Mouse (Mus musculus) heart, embryonic 15.5 days (tissue): ENCODE data around the gene Trim23. TPM values are rescaled to one million over a fixed set of nuclear protein-coding genes. Genes with fewer than 3 reads are reported as not detected.

Experiments
- ATAC-seq: fragments of 200-750 bp; cut with Nextera tagmentation; replicated peaks from 2 replicates; pipeline ENCODE4 v1.8.0; 2017; ENCODE audit warnings: low read depth, moderate TSS enrichment; ENCODE audit not compliant: insufficient number of reproducible peaks, insufficient read depth, low FRiP score
- H3K27ac ChIP-seq: fragments of 300-500 bp; sonication (generic); 2 replicates; pipeline ENCODE4 v1.5.1; 2015; ENCODE audit warnings: mild to moderate bottlenecking, inconsistent platforms
- H3K27me3 ChIP-seq: fragments of 300-500 bp; sonication (generic); 2 replicates; pipeline ENCODE4 v1.6.1; 2015; ENCODE audit warnings: inconsistent platforms
- H3K36me3 ChIP-seq: fragments of 300-500 bp; sonication (generic); 2 replicates; pipeline ENCODE4 v1.6.1; 2015; ENCODE audit warnings: mild to moderate bottlenecking, inconsistent platforms
- H3K4me1 ChIP-seq: fragments of 300-500 bp; sonication (generic); replicated peaks from 2 replicates; pipeline ENCODE4 v1.6.1; 2015; ENCODE audit warnings: inconsistent platforms
- H3K4me2 ChIP-seq: fragments of 300-500 bp; sonication (generic); 2 replicates; pipeline ENCODE4 v1.6.1; 2015; ENCODE audit warnings: inconsistent platforms, mild to moderate bottlenecking, moderate library complexity
- H3K4me3 ChIP-seq: fragments of 300-500 bp; sonication (generic); 2 replicates; pipeline ENCODE4 v1.5.1; 2015; ENCODE audit warnings: mild to moderate bottlenecking, inconsistent platforms
- H3K9ac ChIP-seq: fragments of 300-500 bp; sonication (generic); 2 replicates; pipeline ENCODE4 v1.6.1; 2015; ENCODE audit warnings: mild to moderate bottlenecking, inconsistent platforms
- H3K9me3 ChIP-seq: fragments of 300-500 bp; sonication (generic); replicated peaks from 2 replicates; pipeline ENCODE4 v1.6.1; 2016; ENCODE audit warnings: inconsistent platforms
- WGBS: fragments of 180-500 bp; shearing (Covaris S2); methylation state at CpG from one replicate; pipeline ENCODE4 v1.1.7; 2015; ENCODE audit warnings: mixed read lengths; 5-methylcytosine and 5-hydroxymethylcytosine counted together
- polyA plus RNA-seq: library from polyadenylated mRNA; unstranded; fragments of >200 nt; fragmentation: Nextera tagmentation; extraction: Ambion mirVana; gene quantifications from 2 replicates; pipeline ENCODE4 v1.2.1, GENCODE M21; 2015

Trim23 gene
- polyA plus RNA-seq: 12.9 and 13.6 TPM in 2 replicates

DNA sequence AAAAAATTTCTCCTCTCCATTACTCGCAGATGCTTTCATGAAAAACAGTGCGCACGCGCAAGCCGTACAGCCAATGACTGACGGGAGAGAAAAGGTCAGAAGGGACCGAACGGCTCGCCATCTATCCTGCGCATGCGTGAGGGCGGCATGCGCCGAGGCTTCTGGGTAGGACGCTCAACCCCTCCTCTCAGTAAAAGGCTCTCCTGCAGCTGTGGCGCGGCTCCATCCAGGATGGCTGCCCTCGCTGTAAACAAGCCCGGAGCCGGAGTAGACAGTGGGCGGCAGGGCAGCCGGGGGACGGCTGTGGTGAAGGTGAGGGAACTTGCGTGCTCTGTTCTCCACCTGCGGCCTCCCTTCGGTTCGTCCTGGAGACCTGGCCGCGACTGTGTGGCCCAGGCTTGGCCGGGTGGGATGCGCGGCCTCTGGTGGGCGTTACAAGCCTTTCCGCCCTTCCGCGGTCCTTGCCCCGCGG is at the start of gene Trim23:
TSS of gene Trim23 (plus strand) at position 148 of the 472 bp plus-strand sequence.
- Histone ChIP-seq H3K27me3 (no peaks in the 10 kb centered on the region), H3K4me1 (peaks cover 16% of the 10 kb centered on the region), H3K4me2 (peak within 1 kb of the TSS; percentile 71), H3K9me3 (no peaks in the 10 kb centered on the region), H3K27ac (peak within 1 kb of the TSS; percentile 84), H3K4me3 (peak within 1 kb of the TSS; percentile 97), H3K36me3 (no peaks in the 10 kb centered on the region; the same call in 1 of the 2 replicates), H3K9ac (peak within 1 kb of the TSS; percentile 90)
- ATAC-seq: peak; percentile 99
- under 1% methylated on average over 38 of the region's 38 CpGs for WGBS

GRCm38 (mm10) chr13:104132561-104132960 is 46.0 kb upstream of the Trim23 start:
- no peak overlapping the region for H3K27ac ChIP-seq
- no peak overlapping the region for H3K4me3 ChIP-seq
- 85% methylated on average over 2 of the region's 2 CpGs for WGBS
- ATAC-seq: no peak
- H3K4me2 ChIP-seq: no peak overlapping the region
- no peak overlapping the region for H3K9ac ChIP-seq
- no peaks in the 10 kb centered on the region for H3K9me3 ChIP-seq
- no peaks in the 10 kb centered on the region for H3K36me3 ChIP-seq
- no peaks in the 10 kb centered on the region for H3K4me1 ChIP-seq
- no peaks in the 10 kb centered on the region for H3K27me3 ChIP-seq

- Histone ChIP-seq H3K27ac (no peak overlapping the region), H3K27me3 (no peaks in the 10 kb centered on the region), H3K36me3 (no peaks in the 10 kb centered on the region), H3K9me3 (no peaks in the 10 kb centered on the region), H3K4me1 (no peaks in the 10 kb centered on the region), H3K4me2 (no peak overlapping the region), H3K4me3 (no peak overlapping the region), H3K9ac (no peak overlapping the region)
- WGBS: 80% methylated on average over 4 of the region's 4 CpGs
- ATAC-seq: no peak
These were observed 44.0 kb upstream of the Trim23 start for GRCm38 (mm10) chr13:104134510-104135085.

DNA sequence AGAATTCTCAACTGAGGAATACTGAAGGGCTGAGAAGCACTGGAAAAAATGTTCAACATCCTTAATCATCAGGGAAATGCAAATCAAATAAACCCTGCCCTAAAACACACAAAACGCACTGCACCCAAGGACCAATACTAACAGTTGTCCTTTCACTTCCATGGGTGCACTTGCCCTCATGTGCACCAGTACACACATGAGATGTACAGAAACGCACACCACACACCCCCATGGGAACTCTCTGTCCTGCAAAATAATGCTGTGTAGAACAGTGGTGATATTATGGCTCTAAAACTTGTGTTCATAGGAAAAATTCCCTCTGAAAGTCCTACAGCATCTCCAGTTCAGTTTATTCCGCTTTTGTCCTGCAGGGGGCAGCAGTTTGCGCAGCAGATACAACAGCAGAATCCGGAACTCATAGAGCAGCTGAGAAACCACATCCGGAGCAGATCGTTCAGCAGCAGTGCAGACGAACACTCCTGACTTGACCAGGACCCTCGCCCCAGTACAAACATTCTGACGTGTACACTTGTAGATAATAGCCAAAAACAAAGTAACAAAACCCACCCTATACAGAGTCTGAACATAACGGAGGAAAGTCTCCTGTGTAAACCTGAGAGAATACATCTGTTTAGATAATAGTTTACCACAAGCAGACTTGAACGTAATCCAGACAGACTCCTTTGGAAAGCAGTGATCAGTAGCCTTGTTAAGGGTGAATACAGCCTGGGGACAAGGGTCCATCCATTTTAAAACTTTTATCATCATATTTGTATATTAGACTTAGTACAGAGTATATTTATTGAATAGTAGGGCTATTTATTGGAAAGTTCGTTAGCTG is 39.0 kb upstream of the Trim23 start:
- ATAC-seq: no peak
- Histone ChIP-seq H3K9ac (no peak overlapping the region), H3K27ac (no peak overlapping the region), H3K4me3 (no peak overlapping the region), H3K36me3 (peaks cover 19% of the 10 kb centered on the region), H3K4me2 (peak overlapping the region; percentile 36; the same call in 1 of the 2 replicates), H3K9me3 (no peaks in the 10 kb centered on the region), H3K27me3 (no peaks in the 10 kb centered on the region), H3K4me1 (no peaks in the 10 kb centered on the region)
- 39% methylated on average over 13 of the region's 13 CpGs for WGBS

DNA sequence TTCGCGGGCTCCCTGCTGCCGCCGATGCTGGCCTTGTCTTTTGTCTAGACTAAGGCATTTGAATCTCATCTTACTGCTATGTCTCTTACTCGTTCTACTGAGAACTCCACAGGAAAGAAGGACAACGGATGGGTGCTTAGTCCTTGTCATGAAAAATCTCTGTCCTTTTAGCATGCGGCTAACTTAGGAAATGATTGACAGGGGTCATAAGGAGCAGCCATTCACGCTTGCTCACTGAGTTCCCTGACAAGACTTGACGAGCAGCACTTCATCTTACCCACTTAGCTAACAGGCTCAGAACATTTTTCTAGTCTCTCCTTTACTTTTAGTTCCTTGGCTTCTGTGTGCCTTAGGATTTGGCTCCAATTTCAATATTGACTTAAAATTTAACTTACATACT is 33.7 kb upstream of the Trim23 start:
- H3K9ac ChIP-seq: no peak overlapping the region
- no peak overlapping the region for H3K27ac ChIP-seq
- ATAC-seq: no peak
- peaks cover 61% of the 10 kb centered on the region for H3K36me3 ChIP-seq
- no peak overlapping the region for H3K4me3 ChIP-seq
- H3K4me2 ChIP-seq: no peak overlapping the region
- no peaks in the 10 kb centered on the region for H3K9me3 ChIP-seq
- H3K27me3 ChIP-seq: no peaks in the 10 kb centered on the region
- H3K4me1 ChIP-seq: no peaks in the 10 kb centered on the region
- WGBS: 81% methylated on average over 9 of the region's 9 CpGs

GRCm38 (mm10) chr13:104145646-104146045 is 33.0 kb upstream of the Trim23 start:
- Histone ChIP-seq H3K4me3 (no peak overlapping the region), H3K27me3 (no peaks in the 10 kb centered on the region), H3K27ac (no peak overlapping the region), H3K4me1 (no peaks in the 10 kb centered on the region), H3K36me3 (peaks cover 61% of the 10 kb centered on the region), H3K9me3 (no peaks in the 10 kb centered on the region), H3K4me2 (no peak overlapping the region), H3K9ac (no peak overlapping the region)
- 92% methylated on average over 3 of the region's 3 CpGs for WGBS
- no peak for ATAC-seq

- no peak overlapping the region for H3K27ac ChIP-seq
- 94% methylated on average over 5 of the region's 5 CpGs for WGBS
- no peak for ATAC-seq
- no peak overlapping the region for H3K9ac ChIP-seq
- H3K36me3 ChIP-seq: peaks cover 15% of the 10 kb centered on the region
- H3K27me3 ChIP-seq: no peaks in the 10 kb centered on the region
- no peaks in the 10 kb centered on the region for H3K9me3 ChIP-seq
- H3K4me1 ChIP-seq: no peaks in the 10 kb centered on the region
- H3K4me2 ChIP-seq: no peak overlapping the region
- no peak overlapping the region for H3K4me3 ChIP-seq
These were observed 24.4 kb upstream of the Trim23 start for GRCm38 (mm10) chr13:104154180-104154579.

- ATAC-seq: no peak
- H3K27ac ChIP-seq: no peak overlapping the region
- H3K9ac ChIP-seq: no peak overlapping the region
- no peaks in the 10 kb centered on the region for H3K9me3 ChIP-seq
- 84% methylated on average over 7 of the region's 7 CpGs for WGBS
- H3K4me3 ChIP-seq: no peak overlapping the region
- H3K4me2 ChIP-seq: no peak overlapping the region
- H3K27me3 ChIP-seq: no peaks in the 10 kb centered on the region
- H3K4me1 ChIP-seq: no peaks in the 10 kb centered on the region
- H3K36me3 ChIP-seq: peaks cover 17% of the 10 kb centered on the region
These were observed 23.5 kb upstream of the Trim23 start for GRCm38 (mm10) chr13:104155106-104155505.

DNA sequence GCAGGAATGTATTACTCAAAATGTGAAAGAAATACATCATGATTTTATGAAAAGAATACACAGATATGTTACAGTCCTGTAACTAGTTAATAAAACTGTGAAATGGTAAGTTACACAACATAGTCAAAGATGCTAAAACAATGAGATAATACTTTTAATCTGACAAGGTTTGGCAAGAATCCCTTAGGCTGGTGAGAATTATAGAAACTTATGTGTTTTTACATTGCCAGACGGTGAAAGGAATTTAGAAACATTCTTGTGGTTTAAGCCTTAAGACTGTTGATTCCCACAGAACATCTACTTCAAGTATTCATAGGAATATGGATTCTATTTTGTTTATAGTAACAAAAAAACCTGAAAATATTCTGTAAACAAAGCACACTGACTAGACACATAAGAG is 22.9 kb upstream of the Trim23 start:
- Histone ChIP-seq H3K9ac (no peak overlapping the region), H3K27me3 (no peaks in the 10 kb centered on the region), H3K27ac (no peak overlapping the region), H3K9me3 (no peaks in the 10 kb centered on the region), H3K4me2 (no peak overlapping the region), H3K4me3 (no peak overlapping the region), H3K36me3 (peaks cover 22% of the 10 kb centered on the region), H3K4me1 (no peaks in the 10 kb centered on the region)
- 77% methylated on average over 1 of the region's 1 CpGs for WGBS
- ATAC-seq: no peak

DNA sequence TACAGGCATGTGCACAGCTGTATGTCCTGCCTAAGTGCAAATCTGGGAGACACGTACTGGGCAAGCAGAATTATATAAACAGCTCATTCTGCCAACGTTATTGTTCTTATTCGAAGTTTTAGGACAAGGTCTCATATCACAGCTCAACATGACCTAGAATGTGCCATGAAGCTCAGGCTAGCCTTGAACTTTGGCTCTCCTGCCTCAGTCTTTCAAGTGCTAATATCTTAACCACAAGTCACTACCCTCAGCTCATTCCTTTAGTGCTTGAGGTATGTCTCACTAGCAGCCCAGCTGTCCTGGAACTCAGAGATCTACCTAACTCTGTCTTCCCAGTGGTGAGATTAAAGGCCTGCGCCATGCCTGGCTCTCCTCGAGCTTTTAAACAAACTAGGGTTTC is 6.9 kb upstream of the Trim23 start:
- H3K4me2 ChIP-seq: no peak overlapping the region
- H3K27ac ChIP-seq: no peak overlapping the region
- peaks cover 23% of the 10 kb centered on the region for H3K36me3 ChIP-seq
- H3K9ac ChIP-seq: no peak overlapping the region
- peaks cover 3% of the 10 kb centered on the region; the same call in 1 of the 2 replicates for H3K4me1 ChIP-seq
- 90% methylated on average over 5 of the region's 5 CpGs for WGBS
- no peak for ATAC-seq
- H3K27me3 ChIP-seq: no peaks in the 10 kb centered on the region
- no peaks in the 10 kb centered on the region for H3K9me3 ChIP-seq
- no peak overlapping the region for H3K4me3 ChIP-seq

DNA sequence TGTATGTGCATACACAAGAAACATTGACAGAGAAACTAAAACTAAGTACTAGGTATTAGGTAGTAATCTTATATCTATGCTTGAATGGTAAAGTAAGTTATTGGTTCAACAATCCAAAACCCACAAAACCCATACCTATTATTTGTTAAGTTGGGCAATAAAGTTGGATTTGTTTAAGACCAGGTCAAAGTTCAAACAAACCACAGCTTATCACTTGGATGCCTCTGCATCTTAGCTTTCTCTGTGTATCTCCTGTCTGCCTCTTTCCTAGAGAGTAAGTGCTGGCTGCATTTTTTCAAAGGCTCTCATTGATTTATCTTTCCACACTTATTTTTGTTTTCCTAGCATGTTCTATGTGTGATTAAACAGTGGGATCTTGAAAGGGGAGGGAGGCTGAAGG is 6.1 kb upstream of the Trim23 start:
- Histone ChIP-seq H3K27me3 (no peaks in the 10 kb centered on the region), H3K27ac (no peak overlapping the region)

More for the DNA sequence above, 6.1 kb upstream of the Trim23 start:
- Histone ChIP-seq H3K36me3 (peaks cover 19% of the 10 kb centered on the region), H3K4me3 (no peak overlapping the region), H3K9ac (no peak overlapping the region), H3K9me3 (no peaks in the 10 kb centered on the region), H3K4me2 (no peak overlapping the region), H3K4me1 (peaks cover 8% of the 10 kb centered on the region)
- no peak for ATAC-seq
